Mouse (Mus musculus): Measurements from ENCODE around the gene Lrrc4. TPM values are rescaled to one million over a fixed set of nuclear protein-coding genes. Genes with fewer than 3 reads are reported as not detected.

The Lrrc4 gene
- polyA plus RNA-seq, 1 experiment from 2014 or later, result 0.87 TPM

- 30% methylated on average over 6 of the region's 6 CpGs for whole genome bisulfite sequencing
- Histone ChIP-seq H3K9me3 (ENCODE audit: control insufficient read depth, low read depth, low read length) (no peaks in the 10 kb centered on the region), H3K27me3 (ENCODE audit: control insufficient read depth, insufficient read depth, low read length) (no peaks in the 10 kb centered on the region), H3K9ac (replicated peaks; ENCODE audit: low read depth, low read length) (no peak overlapping the region), H3K27ac (ENCODE audit: low read length) (no peak overlapping the region), H3K4me1 (ENCODE audit: control insufficient read depth, insufficient read depth, low read length) (peaks cover 20% of the 10 kb centered on the region; the same call in 1 of the 2 replicates), H3K4me2 (replicated peaks; ENCODE audit: low read depth, low read length) (no peak overlapping the region), H3K36me3 (ENCODE audit: control insufficient read depth, insufficient read depth, low read length) (peaks cover 9% of the 10 kb centered on the region; the same call in 1 of the 2 replicates), H3K4me3 (ENCODE audit: low read depth, low read length) (no peak overlapping the region)
- ATAC-seq (ENCODE audit: insufficient number of reproducible peaks, insufficient read depth, low FRiP score, low read depth), result no peak
Measured at GRCm38 (mm10) chr6:28704612-28705011, 126.9 kb downstream of the Lrrc4 start.

GRCm38 (mm10) chr6:28697214-28697613 lies 134.3 kb downstream of the Lrrc4 start:
- no peaks in the 10 kb centered on the region for H3K4me1 ChIP-seq (ENCODE audit: control insufficient read depth, insufficient read depth, low read length)
- H3K27ac ChIP-seq (ENCODE audit: low read length), result no peak overlapping the region
- no peak overlapping the region for H3K4me3 ChIP-seq (ENCODE audit: low read depth, low read length)
- H3K9me3 ChIP-seq (ENCODE audit: control insufficient read depth, low read depth, low read length), result no peaks in the 10 kb centered on the region
- H3K36me3 ChIP-seq (ENCODE audit: control insufficient read depth, insufficient read depth, low read length), result no peaks in the 10 kb centered on the region
- 85% methylated on average over 3 of the region's 3 CpGs for WGBS
- no peak for ATAC-seq (ENCODE audit: insufficient number of reproducible peaks, insufficient read depth, low FRiP score, low read depth)
- H3K4me2 ChIP-seq (replicated peaks; ENCODE audit: low read depth, low read length), result no peak overlapping the region
- no peak overlapping the region for H3K9ac ChIP-seq (replicated peaks; ENCODE audit: low read depth, low read length)
- no peaks in the 10 kb centered on the region for H3K27me3 ChIP-seq (ENCODE audit: control insufficient read depth, insufficient read depth, low read length)

- no peaks in the 10 kb centered on the region for H3K27me3 ChIP-seq (ENCODE audit: control insufficient read depth, insufficient read depth, low read length)
- H3K4me1 ChIP-seq (ENCODE audit: control insufficient read depth, insufficient read depth, low read length), result no peaks in the 10 kb centered on the region
- H3K9ac ChIP-seq (replicated peaks; ENCODE audit: low read depth, low read length), result no peak overlapping the region
- H3K9me3 ChIP-seq (ENCODE audit: control insufficient read depth, low read depth, low read length), result no peaks in the 10 kb centered on the region
- H3K27ac ChIP-seq (ENCODE audit: low read length), result no peak overlapping the region
- H3K36me3 ChIP-seq (ENCODE audit: control insufficient read depth, insufficient read depth, low read length), result no peaks in the 10 kb centered on the region
- no peak overlapping the region for H3K4me3 ChIP-seq (ENCODE audit: low read depth, low read length)
- no peak for ATAC-seq (ENCODE audit: insufficient number of reproducible peaks, insufficient read depth, low FRiP score, low read depth)
- no peak overlapping the region for H3K4me2 ChIP-seq (replicated peaks; ENCODE audit: low read depth, low read length)
Measured at GRCm38 (mm10) chr6:28692659-28693058, 138.9 kb downstream of the Lrrc4 start.

GRCm38 (mm10) chr6:28687776-28688175 lies 143.8 kb downstream of the Lrrc4 start:
- H3K4me2 ChIP-seq (replicated peaks; ENCODE audit: low read depth, low read length), result no peak overlapping the region
- no peaks in the 10 kb centered on the region for H3K9me3 ChIP-seq (ENCODE audit: control insufficient read depth, low read depth, low read length)
- ATAC-seq (ENCODE audit: insufficient number of reproducible peaks, insufficient read depth, low FRiP score, low read depth), result no peak
- H3K36me3 ChIP-seq (ENCODE audit: control insufficient read depth, insufficient read depth, low read length), result no peaks in the 10 kb centered on the region
- WGBS, result 86% methylated on average over 5 of the region's 5 CpGs
- H3K4me3 ChIP-seq (ENCODE audit: low read depth, low read length), result no peak overlapping the region
- no peak overlapping the region for H3K9ac ChIP-seq (replicated peaks; ENCODE audit: low read depth, low read length)
- no peaks in the 10 kb centered on the region for H3K4me1 ChIP-seq (ENCODE audit: control insufficient read depth, insufficient read depth, low read length)
- no peak overlapping the region for H3K27ac ChIP-seq (ENCODE audit: low read length)
- H3K27me3 ChIP-seq (ENCODE audit: control insufficient read depth, insufficient read depth, low read length), result no peaks in the 10 kb centered on the region

- no peaks in the 10 kb centered on the region for H3K9me3 ChIP-seq (ENCODE audit: control insufficient read depth, low read depth, low read length)
- H3K36me3 ChIP-seq (ENCODE audit: control insufficient read depth, insufficient read depth, low read length), result no peaks in the 10 kb centered on the region
- no peak overlapping the region for H3K4me2 ChIP-seq (replicated peaks; ENCODE audit: low read depth, low read length)
- no peak overlapping the region for H3K27ac ChIP-seq (ENCODE audit: low read length)
- H3K9ac ChIP-seq (replicated peaks; ENCODE audit: low read depth, low read length), result no peak overlapping the region
- no peaks in the 10 kb centered on the region for H3K27me3 ChIP-seq (ENCODE audit: control insufficient read depth, insufficient read depth, low read length)
- 92% methylated on average over 5 of the region's 5 CpGs for WGBS
- no peak overlapping the region for H3K4me3 ChIP-seq (ENCODE audit: low read depth, low read length)
- ATAC-seq (ENCODE audit: insufficient number of reproducible peaks, insufficient read depth, low FRiP score, low read depth), result no peak
- peaks cover 10% of the 10 kb centered on the region for H3K4me1 ChIP-seq (ENCODE audit: control insufficient read depth, insufficient read depth, low read length)
Measured at GRCm38 (mm10) chr6:28685745-28686144, 145.8 kb downstream of the Lrrc4 start.

- Histone ChIP-seq H3K4me2 (replicated peaks; ENCODE audit: low read depth, low read length) (no peak overlapping the region), H3K27ac (ENCODE audit: low read length) (no peak overlapping the region), H3K4me1 (ENCODE audit: control insufficient read depth, insufficient read depth, low read length) (peaks cover 10% of the 10 kb centered on the region), H3K36me3 (ENCODE audit: control insufficient read depth, insufficient read depth, low read length) (no peaks in the 10 kb centered on the region), H3K27me3 (ENCODE audit: control insufficient read depth, insufficient read depth, low read length) (no peaks in the 10 kb centered on the region), H3K9me3 (ENCODE audit: control insufficient read depth, low read depth, low read length) (no peaks in the 10 kb centered on the region), H3K9ac (replicated peaks; ENCODE audit: low read depth, low read length) (no peak overlapping the region), H3K4me3 (ENCODE audit: low read depth, low read length) (no peak overlapping the region)
- WGBS, result 77% methylated on average over 3 of the region's 3 CpGs
- no peak for ATAC-seq (ENCODE audit: insufficient number of reproducible peaks, insufficient read depth, low FRiP score, low read depth)
Measured at GRCm38 (mm10) chr6:28685052-28685451, 146.5 kb downstream of the Lrrc4 start.

- H3K9me3 ChIP-seq (ENCODE audit: control insufficient read depth, low read depth, low read length), result no peaks in the 10 kb centered on the region
- WGBS, result 63% methylated on average over 8 of the region's 8 CpGs
- no peak for ATAC-seq (ENCODE audit: insufficient number of reproducible peaks, insufficient read depth, low FRiP score, low read depth)
- H3K27ac ChIP-seq (ENCODE audit: low read length), result no peak overlapping the region
- no peak overlapping the region for H3K4me2 ChIP-seq (replicated peaks; ENCODE audit: low read depth, low read length)
- peaks cover 10% of the 10 kb centered on the region for H3K4me1 ChIP-seq (ENCODE audit: control insufficient read depth, insufficient read depth, low read length)
- no peaks in the 10 kb centered on the region for H3K27me3 ChIP-seq (ENCODE audit: control insufficient read depth, insufficient read depth, low read length)
- H3K36me3 ChIP-seq (ENCODE audit: control insufficient read depth, insufficient read depth, low read length), result no peaks in the 10 kb centered on the region
- no peak overlapping the region for H3K4me3 ChIP-seq (ENCODE audit: low read depth, low read length)
- no peak overlapping the region for H3K9ac ChIP-seq (replicated peaks; ENCODE audit: low read depth, low read length)
Measured at GRCm38 (mm10) chr6:28681521-28682457, 149.8 kb downstream of the Lrrc4 start.

GRCm38 (mm10) chr6:28680537-28680936 lies 151.0 kb downstream of the Lrrc4 start:
- no peak for ATAC-seq (ENCODE audit: insufficient number of reproducible peaks, insufficient read depth, low FRiP score, low read depth)
- H3K27ac ChIP-seq (ENCODE audit: low read length), result no peak overlapping the region
- 82% methylated on average over 4 of the region's 4 CpGs for WGBS

More at GRCm38 (mm10) chr6:28680537-28680936, 151.0 kb downstream of the Lrrc4 start:
- H3K4me3 ChIP-seq (ENCODE audit: low read depth, low read length), result no peak overlapping the region
- H3K4me2 ChIP-seq (replicated peaks; ENCODE audit: low read depth, low read length), result no peak overlapping the region
- no peaks in the 10 kb centered on the region for H3K36me3 ChIP-seq (ENCODE audit: control insufficient read depth, insufficient read depth, low read length)
- no peak overlapping the region for H3K9ac ChIP-seq (replicated peaks; ENCODE audit: low read depth, low read length)
- H3K27me3 ChIP-seq (ENCODE audit: control insufficient read depth, insufficient read depth, low read length), result no peaks in the 10 kb centered on the region
- peaks cover 10% of the 10 kb centered on the region for H3K4me1 ChIP-seq (ENCODE audit: control insufficient read depth, insufficient read depth, low read length)
- H3K9me3 ChIP-seq (ENCODE audit: control insufficient read depth, low read depth, low read length), result no peaks in the 10 kb centered on the region

Measured in stomach, embryonic 14.5 days (tissue).